Mouse (Mus musculus) brain, embryonic 14.5 days (tissue): ENCODE results near the gene Rpl23a. TPM values are rescaled to one million over a fixed set of nuclear protein-coding genes. Genes with fewer than 3 reads are reported as not detected.

ENCODE experiments used
- DNase-seq: peaks from one replicate; pipeline ENCODE4 v3.0.0-alpha.2; 2011; ENCODE audit warnings: low read depth
- CTCF ChIP-seq: fragments of 200-500 bp; IDR thresholded peaks from 2 replicates; pipeline ENCODE4 v1.5.1; 2012; ENCODE audit warnings: inconsistent platforms, mild to moderate bottlenecking, moderate library complexity, borderline replicate concordance; ENCODE audit not compliant: insufficient read depth, insufficient read length; ENCODE audit errors: extremely low read depth
- POLR2A ChIP-seq: fragments of 200-500 bp; IDR thresholded peaks from 2 replicates; pipeline ENCODE4 v1.6.1; 2012; ENCODE audit warnings: mild to moderate bottlenecking, inconsistent platforms, borderline replicate concordance; ENCODE audit not compliant: poor library complexity, insufficient read depth, insufficient read length, severe bottlenecking; ENCODE audit errors: extremely low read depth
- polyA plus RNA-seq: library from polyadenylated mRNA; depleted of rRNA; stranded (reverse); fragments of >200 nt; gene quantifications from 2 replicates; pipeline ENCODE4 v1.2.3, GENCODE M21; 2012

The Rpl23a gene
- polyA plus RNA-seq, 1 experiment, result 1,587 TPM

DNA sequence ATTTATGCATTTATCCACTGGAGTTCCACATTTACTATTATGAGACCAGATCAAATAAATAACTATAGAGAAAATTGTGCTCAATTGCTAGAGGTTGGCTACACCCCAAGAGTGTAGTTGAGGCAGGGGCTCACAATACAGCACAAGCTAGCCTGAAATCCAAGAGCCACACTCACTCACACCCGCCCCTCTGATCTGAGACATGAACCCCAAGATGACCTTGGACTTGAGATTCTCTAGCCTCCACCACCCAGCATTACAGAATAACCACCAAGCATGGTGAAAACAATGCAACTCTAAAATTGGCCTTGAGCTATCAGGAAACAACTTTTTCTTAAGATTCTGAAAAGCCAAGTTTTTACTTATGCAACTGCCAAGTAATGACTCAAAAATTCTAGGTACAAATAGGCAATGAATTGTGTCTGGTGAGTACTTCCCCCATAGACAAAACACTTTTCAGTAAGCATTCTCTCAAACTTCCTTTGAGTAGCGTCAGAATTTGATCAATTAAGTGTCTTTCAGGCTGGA lies 1.5 kb downstream of the Rpl23a start:
- no peak for DNase-seq
- no peak for TF ChIP-seq POLR2A
- TF ChIP-seq CTCF, result no peak

- TF ChIP-seq POLR2A, result no peak
- TF ChIP-seq CTCF, result no peak
- DNase-seq, result no peak
Measured at GRCm38 (mm10) chr11:78180081-78180761, 3.2 kb downstream of the Rpl23a start.

DNA sequence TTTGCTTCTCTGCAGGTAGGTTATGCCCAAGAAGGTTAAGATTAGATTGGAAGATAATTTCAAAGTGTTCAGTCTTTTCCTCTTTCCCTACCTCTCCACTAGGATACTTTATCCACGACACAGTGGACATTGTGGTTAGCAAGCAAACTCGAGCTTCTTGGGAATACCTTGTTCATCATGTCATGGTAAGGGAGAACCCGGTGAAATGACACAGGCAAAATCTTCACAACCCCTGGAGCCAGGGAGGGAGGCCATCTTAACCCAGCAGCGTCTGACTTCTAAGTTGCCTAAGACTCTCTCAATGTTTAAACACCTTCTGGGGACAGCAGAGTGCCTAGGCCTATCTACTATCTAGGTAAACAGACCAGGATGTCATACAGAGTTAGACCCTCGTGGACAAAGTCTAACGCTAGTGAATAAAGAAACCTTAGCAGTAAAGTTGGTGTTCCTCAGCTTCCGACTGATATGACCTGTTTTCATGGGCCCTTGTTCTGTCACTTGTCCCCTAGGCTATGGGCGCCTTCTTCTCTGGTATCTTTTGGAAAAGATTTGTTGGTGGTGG lies 3.9 kb downstream of the Rpl23a start:
- TF ChIP-seq POLR2A, result no peak
- no peak for TF ChIP-seq CTCF
- no peak for DNase-seq

DNA sequence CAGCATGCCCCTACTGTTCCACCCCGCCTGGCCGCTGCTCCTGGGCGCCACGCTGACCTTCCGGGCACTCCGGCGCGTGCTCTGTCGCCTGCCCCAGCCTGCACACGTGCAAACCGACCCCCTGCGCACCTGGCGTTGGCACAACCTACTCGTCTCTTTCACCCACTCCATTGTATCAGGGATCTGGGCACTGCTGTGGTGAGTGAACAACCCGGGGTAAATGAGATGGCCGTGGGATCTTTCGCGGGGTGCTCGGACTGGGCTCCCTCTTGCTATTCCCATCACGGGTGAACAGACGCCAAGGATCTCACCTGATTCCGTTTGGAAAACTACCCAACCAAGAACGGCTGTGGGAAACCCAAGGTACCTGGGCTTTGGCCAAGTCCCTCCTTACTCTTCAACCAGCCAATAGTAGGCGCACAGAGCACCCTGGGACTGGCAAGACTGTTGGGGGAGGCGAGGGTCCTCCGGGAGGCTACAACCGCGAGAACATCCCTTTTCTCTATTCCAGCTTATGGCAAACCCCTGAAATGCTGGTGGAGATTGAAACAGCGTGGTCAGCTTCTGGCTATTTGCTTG lies 4.4 kb downstream of the Rpl23a start:
- peak; percentile 90 for DNase-seq
- TF ChIP-seq CTCF (no peak), POLR2A (no peak)

DNA sequence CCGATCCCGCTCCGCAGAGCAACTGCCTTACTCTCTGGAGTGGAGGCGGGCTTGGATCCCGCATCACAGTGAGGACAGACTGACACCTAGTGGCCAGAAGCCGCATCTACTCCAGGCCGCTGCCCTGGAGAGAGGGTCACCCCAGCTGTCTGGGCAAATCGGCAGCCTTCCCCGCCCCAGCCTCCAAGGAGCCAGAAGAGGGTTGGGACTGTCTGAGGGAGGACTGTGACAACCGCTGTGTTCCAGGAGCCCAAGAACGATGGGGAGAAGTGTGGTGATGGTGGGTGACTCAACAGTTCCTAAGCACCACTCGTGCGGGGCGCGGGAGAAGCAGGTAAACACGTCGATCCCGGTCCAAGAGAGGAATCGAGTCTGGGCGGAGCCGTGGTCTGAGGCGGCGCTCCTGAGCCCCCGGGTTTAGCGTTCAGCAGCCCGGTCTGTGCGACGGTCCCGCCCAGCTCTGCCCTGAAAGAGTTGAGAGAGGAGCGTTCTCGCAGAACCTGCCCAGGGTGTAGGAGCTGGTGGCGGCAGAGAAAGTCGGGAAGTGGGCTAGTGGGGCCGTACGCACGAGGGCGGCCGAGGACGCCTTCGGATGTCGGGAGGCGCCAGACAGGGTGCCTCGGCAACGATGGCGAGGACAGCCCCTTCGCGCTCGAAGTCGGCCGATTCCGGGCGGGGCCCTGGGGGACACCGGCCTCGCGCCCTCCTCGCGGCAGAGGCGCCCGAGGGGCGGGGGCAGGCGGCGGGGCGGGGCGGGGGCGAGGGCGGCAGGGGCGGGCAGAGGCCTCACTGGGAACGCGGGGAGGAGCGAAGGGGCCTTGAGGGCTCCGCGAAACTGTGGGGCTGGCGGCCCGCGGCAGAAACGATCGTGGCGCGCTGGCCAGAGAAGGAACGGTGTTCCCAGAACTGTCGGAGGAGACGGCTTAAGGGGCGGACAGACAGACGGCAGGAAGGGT lies 5.2 kb downstream of the Rpl23a start:
- DNase-seq, result peak; percentile 96
- TF ChIP-seq CTCF (peak; percentile 97), POLR2A (no peak)

DNA sequence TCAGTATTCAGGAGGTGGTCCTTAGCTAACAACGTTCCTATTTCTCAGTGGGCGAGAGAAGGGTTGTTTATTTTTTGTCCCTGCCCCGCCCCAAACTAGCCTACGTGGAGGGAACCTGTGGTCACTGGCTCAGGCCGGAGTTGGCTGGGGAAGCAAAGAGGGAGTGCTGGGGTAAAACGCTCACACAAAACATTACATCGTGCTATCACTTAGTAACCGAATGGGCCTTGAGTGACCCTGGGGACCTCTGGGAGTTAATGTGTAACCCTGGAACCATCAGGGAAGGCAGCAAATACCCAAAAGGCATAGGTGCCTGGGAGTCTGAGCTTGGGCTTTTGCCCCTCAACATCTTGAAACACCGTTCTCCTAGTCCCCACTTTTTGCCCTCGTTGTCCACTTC lies 5.9 kb downstream of the Rpl23a start:
- no peak for DNase-seq

DNA sequence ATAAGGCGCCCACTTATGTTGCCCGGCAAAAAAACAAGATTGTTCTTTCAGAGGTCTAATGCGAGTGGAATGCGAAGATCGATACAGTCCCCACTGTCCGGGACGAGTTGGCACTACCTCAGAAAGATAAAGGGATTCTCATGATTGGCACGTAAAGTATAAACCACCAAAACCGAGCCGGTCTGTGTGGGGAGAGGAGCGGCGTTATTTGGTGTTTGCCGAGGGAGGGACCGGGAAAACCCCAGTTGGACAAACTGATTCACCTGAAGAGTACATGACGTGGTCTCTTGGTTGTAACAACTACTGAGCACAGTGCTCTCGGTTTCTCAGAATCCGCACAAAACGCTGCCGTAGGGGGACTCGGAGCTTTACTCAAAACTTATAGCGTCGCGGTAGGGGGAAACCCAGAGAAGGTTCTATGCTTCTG lies 6.5 kb downstream of the Rpl23a start:
- DNase-seq, result no peak
- TF ChIP-seq POLR2A (no peak), CTCF (no peak)

More for the DNA sequence above, 5.9 kb downstream of the Rpl23a start:
- TF ChIP-seq POLR2A, result no peak

DNA sequence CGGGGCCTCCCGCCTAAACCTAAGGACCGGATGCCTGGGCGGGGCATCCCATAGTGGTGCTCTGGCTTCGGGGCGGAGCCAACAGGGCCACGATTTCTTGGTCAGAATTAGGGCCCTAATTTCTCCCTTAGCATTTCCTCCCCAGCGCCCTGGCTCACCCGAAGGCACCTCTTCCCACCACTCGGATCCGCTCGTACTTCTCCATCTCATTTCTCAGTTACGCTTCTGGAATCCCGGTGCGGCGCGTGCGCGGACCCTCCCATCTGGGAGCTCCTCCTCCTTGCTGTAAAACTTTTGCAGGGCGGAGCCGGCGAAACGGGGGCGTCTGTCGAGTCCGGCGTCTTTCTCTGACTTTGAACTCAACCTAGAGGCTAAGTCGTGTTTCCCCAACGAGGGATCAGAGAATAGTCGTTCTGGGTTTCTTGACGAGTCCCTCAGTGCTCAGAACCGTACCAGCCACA lies 7.0 kb downstream of the Rpl23a start, which contains the start of the genes Nek8 and Tlcd1:
TSS of gene Nek8 (minus strand) at position 274 of the 461 bp plus-strand sequence.
TSS of gene Tlcd1 (plus strand) at position 310 of the 461 bp plus-strand sequence.
- TF ChIP-seq CTCF (no peak), POLR2A (no peak)
- peak; percentile 92 for DNase-seq

DNA sequence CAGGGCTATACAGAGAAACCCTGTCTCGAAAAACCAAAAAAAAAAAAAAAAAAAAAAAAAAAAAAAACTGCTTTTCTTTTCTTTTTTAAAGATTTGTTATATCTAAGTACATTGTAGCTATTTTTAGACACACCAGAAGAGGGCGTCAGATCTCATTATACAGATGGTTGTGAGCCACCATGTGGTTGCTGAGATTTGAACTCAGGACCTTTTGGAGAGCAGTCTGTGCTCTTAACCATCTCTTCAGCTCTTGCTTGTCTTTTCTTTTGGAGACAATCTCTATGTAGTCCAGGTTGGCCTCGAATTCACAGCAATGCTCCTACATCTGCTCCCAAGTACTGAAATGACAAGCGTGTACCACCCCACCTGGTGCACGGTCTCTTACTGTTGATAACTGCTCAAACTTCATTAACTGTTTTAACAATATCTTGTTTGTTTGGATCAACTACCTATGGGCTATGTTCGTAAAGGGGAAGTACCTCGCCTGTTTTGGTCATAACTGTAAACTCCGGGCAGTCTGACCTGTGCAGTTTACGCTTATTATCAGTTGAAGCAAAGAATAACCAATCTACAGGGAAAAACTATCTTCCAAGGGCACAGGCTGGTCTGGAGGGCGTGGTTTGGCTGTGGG lies 7.5 kb downstream of the Rpl23a start:
- TF ChIP-seq POLR2A (no peak), CTCF (no peak)
- no peak for DNase-seq

DNA sequence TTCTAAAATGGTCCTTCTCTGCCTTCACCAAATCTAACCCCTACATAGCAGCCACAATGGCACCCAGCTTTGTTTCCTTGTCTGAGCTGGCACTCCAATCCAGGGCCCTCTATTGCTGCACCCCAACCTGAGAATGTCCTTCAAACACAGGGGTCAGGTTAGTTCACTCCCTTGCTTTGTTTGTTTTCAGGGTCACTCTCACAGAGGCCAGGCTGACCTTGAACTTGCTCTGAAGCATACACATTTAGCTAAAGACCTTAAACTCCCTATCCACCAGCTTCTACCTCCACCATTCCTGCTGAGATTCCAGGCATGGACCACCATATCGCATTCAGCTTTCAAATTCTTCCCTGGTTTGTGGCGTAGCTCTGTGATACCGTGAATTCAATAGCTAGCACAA lies 8.9 kb downstream of the Rpl23a start:
- DNase-seq, result no peak
- TF ChIP-seq CTCF, result no peak
- no peak for TF ChIP-seq POLR2A

DNA sequence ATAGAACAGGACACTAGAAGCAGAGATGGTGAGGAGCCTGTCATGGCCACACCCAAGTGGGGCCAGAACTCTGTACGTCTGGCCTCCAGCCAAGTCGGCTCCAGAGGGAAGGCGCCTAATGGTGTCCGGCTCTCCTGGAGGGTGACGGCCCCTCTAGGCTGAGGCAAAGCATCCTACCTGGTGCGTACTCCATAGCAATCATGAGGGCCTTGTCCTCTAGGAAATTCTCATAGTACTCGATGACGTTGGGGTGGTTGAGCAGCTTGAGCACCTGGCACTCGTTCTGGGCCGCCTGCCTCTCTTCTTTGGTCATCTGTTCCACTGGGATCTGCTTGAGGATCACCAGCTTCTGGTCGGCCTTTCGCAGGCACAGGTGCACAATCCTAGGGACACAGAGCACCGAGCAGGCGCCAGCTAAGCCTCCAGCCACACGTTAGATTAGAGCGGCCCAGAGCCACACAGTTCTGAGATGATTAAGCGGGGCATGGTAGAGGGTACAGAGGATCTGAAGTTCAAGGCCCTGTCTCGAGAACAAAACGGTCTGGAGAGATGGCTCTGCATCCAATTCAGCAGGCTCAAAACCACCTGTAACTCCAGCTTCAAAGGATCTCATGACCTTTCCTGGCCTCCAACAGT lies 10.5 kb downstream of the Rpl23a start:
- DNase-seq, result no peak
- TF ChIP-seq CTCF (no peak), POLR2A (no peak)
